Mouse (Mus musculus) forelimb bud, embryonic 11.5 days (tissue): ENCODE results near the gene Adarb2.

Experiments
- DNase-seq: peaks from one replicate; pipeline ENCODE4 v3.0.0-alpha.2; 2012; ENCODE audit warnings: low read depth, low spot score

The Adarb2 gene

GRCm38 (mm10) chr13:8785185-8785584 is 582.5 kb downstream of the Adarb2 start:
- peak; percentile 62 for DNase-seq

GRCm38 (mm10) chr13:8793217-8793616 is 590.6 kb downstream of the Adarb2 start:
- DNase-seq: no peak

GRCm38 (mm10) chr13:8800576-8800975 is 597.9 kb downstream of the Adarb2 start:
- no peak for DNase-seq

GRCm38 (mm10) chr13:8805931-8806330 is 603.3 kb downstream of the Adarb2 start:
- DNase-seq: no peak
